Mouse (Mus musculus): Measurements from ENCODE around the gene Hmgxb4.

Gene Hmgxb4

GRCm38 (mm10) chr8:75071627-75072346 is 78.6 kb downstream of the Hmgxb4 start:
- peak; percentile 86 for DNase-seq (ENCODE audit: low spot score)

GRCm38 (mm10) chr8:75074876-75075275 is 81.7 kb downstream of the Hmgxb4 start:
- DNase-seq (ENCODE audit: low spot score) = no peak

- DNase-seq (ENCODE audit: low spot score) = no peak
Observed at GRCm38 (mm10) chr8:75078215-75078614, 85.1 kb downstream of the Hmgxb4 start.

- no peak for DNase-seq (ENCODE audit: low spot score)
Observed at GRCm38 (mm10) chr8:75078851-75079250, 85.7 kb downstream of the Hmgxb4 start.
